Mouse (Mus musculus): ENCODE results near the gene Kdf1.

The Kdf1 gene

DNA sequence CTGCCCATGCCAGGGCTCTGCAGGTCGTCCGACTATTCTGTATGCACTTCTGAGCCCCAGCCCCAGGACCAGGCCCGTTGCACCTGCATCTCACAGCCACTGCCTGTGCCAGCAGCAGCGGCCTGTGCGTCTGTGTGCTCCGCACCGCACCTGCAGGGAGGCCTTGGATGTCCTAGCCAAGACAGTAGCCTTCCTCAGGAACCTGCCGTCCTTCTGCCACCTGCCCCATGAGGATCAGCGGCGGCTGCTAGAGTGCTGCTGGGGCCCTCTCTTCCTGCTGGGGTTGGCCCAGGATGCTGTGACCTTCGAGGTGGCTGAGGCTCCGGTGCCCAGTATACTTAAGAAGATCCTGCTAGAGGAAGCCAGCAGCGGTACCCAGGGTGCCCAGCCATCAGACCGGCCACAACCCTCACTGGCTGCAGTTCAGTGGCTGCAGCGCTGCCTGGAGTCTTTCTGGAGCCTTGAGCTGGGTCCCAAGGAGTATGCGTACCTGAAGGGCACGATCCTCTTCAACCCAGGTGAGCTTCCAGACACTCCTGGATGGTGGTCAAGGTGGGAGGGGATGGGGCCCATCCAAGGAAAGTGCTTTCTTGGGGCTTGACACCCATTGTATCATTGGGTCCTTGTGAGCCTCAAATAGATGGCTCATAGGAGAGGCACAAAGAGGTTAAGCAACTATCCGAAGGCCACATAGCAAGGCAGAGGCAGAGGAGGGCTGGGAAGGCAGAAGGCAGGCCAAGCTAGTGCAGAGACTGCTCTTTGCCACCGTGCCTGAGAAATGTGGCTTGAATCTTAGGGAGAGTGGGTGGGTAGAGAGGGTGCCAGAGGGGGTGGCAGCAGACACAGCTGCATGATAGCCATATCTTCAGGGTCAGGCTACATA lies 34.9 kb downstream of the Kdf1 start:
- in situ Hi-C loops (cut with MseI, MboI): no loop called here

- in situ Hi-C loops (cut with MseI, MboI): no loop called here
Measured at GRCm38 (mm10) chr4:133557041-133557717, 38.4 kb downstream of the Kdf1 start.

DNA sequence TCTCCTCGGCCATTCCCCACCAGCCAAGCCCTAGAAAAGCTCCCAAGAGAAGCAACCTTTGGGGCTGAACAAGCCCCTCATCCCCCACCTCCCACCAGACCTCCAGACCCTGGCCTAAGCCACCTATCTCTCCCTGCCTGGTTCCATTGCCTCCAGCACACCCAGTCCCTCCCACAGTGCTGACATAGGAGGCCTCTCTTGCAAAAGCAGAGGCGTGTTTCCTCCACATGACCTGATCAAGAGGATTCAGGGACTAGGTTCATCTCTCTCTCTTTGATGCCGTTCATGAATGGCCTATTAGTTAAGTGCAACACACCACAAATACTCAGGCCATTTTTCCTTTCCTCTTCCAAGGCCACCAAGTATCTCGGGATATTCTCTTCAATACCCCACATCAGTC lies 41.1 kb downstream of the Kdf1 start:
- in situ Hi-C loops (cut with MseI, MboI): no loop called here

GRCm38 (mm10) chr4:133561622-133562021 lies 42.9 kb downstream of the Kdf1 start:
- in situ Hi-C loops (cut with MseI, MboI): no loop called here

- in situ Hi-C loops (cut with MseI, MboI): no loop called here
Measured at GRCm38 (mm10) chr4:133563123-133563571, 44.4 kb downstream of the Kdf1 start.

- in situ Hi-C loops (cut with MseI, MboI): no loop called here
Measured at GRCm38 (mm10) chr4:133567251-133567650, 48.5 kb downstream of the Kdf1 start.

DNA sequence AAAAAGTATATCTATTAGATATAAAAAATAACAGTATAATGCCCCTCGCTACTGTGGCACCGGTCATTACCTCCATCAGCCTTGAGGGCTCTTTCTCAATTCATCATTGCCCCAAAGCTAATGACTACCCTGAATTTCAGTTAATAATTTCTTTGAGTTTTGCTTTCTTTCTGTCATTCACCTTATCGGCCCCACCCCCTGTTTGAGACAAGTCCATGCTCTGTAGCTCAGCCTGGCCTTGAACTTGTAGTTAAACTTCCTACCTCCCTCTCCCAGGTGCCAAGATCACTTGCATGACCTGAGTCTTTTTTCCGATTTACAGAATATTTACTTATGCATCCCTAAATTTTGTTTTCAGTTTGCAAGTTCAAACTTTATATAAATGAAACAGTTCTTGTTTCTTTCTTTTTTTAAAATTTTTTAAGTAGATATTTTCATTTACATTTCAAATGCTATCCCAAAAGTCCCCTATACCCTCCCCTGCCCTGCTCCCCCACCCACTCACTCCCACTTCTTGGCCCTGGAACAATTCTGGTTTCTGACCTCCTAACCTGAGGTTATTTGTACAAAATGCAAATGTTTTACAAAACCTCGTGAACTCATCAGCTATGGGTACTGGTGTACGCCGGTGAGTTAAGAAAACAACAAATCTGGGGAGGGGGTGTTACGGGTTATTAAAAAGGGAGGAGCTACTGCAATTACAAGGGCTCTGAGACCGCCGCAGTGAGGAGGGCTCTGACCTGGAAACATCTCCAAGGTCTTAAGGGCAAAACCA lies 50.7 kb downstream of the Kdf1 start:
- in situ Hi-C loops (cut with MseI, MboI): no loop called here

DNA sequence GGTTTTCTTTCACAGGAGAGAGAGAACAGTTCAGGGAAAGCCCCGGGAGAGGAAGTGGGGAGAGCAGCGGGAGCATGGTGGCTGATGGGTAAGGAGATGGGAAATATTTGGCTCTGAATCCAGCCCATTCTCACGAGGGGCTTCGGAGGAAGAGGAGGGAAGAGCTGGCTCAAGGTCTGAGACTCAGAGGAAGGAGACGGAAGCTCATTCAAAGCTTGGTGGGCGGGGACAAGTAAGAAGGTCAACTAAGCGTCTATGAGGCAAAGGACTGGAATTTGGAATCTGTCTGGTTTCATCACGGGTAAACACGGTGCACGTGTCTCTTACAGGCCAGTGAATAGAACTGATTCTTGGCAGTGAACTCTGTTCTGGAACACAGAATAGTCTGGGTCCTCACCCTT lies 51.3 kb downstream of the Kdf1 start:
- in situ Hi-C loops (cut with MseI, MboI): no loop called here

DNA sequence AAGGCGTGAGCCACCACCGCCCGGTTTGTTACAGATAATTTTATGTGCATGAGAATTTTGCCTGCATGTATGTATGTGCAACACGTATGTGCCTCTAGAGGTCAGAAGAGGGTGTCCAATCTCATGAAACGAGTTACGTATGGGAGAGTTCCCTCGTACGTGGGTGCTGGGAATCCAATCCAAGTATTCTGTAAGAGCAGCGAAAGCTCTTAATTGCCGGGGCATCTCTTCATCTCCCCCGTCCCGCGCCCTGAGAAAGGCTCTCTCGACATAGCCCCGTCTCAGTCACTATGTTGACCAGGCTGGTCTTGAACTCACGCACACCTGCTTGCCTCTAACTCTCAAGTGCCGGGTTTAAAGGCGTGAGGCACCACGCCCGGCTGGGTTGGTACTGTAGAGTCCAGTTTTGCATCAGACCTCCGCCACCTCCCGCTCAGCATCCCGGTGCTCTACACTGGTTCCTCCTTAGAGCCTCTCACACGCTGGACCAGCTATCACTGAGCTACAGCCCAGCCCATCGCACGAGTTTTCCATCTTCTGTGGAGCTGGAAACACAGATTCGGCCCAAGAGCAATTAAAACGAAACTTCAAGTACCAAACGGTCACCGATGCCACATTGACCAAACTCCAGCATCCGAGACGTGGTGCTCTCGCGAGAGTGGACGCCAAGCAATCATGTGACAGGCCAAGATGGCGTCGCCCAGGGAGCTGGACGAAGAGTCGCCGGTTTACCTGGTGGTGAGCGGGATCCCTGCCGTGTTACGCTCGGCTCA lies 55.5 kb downstream of the Kdf1 start, which contains the start of gene Gpatch3:
TSS of gene Gpatch3 (plus strand) at position 676 of the 773 bp plus-strand sequence.
- in situ Hi-C loops (cut with MseI, MboI): no loop called here

- in situ Hi-C loops (cut with MseI, MboI): no loop called here
Measured at GRCm38 (mm10) chr4:133574843-133575202, 56.1 kb downstream of the Kdf1 start.

DNA sequence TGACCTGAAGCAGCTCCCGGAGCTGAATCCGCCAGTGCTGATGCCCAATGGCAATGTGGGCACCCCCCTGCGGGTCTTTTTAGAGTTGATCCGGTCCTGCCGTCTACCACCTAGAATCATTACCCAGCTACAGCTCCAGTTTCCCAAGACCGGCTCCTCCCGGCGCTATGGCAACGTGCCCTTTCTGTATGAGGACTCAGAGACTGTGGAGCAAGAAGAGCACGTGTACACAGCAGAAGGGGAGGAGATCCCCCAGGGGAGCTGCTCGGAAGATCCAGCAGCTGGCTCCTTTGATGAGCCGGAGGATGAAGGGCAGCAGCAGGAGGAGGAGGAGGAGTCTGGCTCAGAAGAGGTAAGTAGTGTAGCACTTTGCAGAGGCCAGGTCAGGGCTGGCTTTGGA lies 59.2 kb downstream of the Kdf1 start:
- in situ Hi-C loops (cut with MseI, MboI): no loop called here

Measured in mouse trophoblast stem cell (cell line).